Mouse (Mus musculus): ENCODE data around the gene Synj1. TPM values are rescaled to one million over a fixed set of nuclear protein-coding genes. Genes with fewer than 3 reads are reported as not detected.

The Synj1 gene
- total RNA-seq (2023) = 64.6 TPM

GRCm38 (mm10) chr16:91011021-91011683 lies at the start of gene Synj1:
Gene Synj1, minus strand, starts transcription at chr16:91011308.

GRCm38 (mm10) chr16:91044270-91045182 lies 33.4 kb upstream of the Synj1 start, which contains the start of gene Paxbp1:
Gene Paxbp1, minus strand, starts transcription at chr16:91044543.

GRCm38 (mm10) chr16:90934687-90935328 lies 76.3 kb downstream of the Synj1 start, which contains the start of gene Cfap298:
Gene Cfap298, minus strand, starts transcription at chr16:90935114.

Other genes with a start within 250 kb of the Synj1 start
- 35.7 TPM for gene Urb1, start 200.9 kb downstream of the Synj1 start, total RNA-seq (2023)
- gene Eva1c, start 184.6 kb downstream of the Synj1 start, total RNA-seq (2023) = not detected
- gene Cfap298, start 76.2 kb downstream of the Synj1 start, total RNA-seq (2023) = 15.8 TPM
- gene Paxbp1, start 33.2 kb upstream of the Synj1 start, total RNA-seq (2023) = 146 TPM
- gene 4932438H23Rik, start 83.8 kb upstream of the Synj1 start, total RNA-seq (2023) = 1.6 TPM
- not detected for gene Olig2, start 214.1 kb upstream of the Synj1 start, total RNA-seq (2023)